Mouse (Mus musculus): ENCODE data around the gene Nmt2. TPM values are rescaled to one million over a fixed set of nuclear protein-coding genes. Genes with fewer than 3 reads are reported as not detected.
A peak's percentile ranks its signal among the peaks of the same experiment; 100 is the strongest.

Gene Nmt2
- polyA plus RNA-seq, 1 experiment from 2014 or later, result 38.3 TPM

GRCm38 (mm10) chr2:3281311-3281710 lies 2.7 kb upstream of the Nmt2 start:
- H3K9me3 ChIP-seq (ENCODE audit: control insufficient read depth, low read length), result no peaks in the 10 kb centered on the region
- 83% methylated on average over 4 of the region's 4 CpGs for WGBS
- H3K36me3 ChIP-seq (ENCODE audit: control insufficient read depth, insufficient read depth, low read length), result no peaks in the 10 kb centered on the region
- ATAC-seq, result no peak
- H3K4me1 ChIP-seq (ENCODE audit: control insufficient read depth, insufficient read depth, low read length), result peaks cover 8% of the 10 kb centered on the region
- no peak overlapping the region for H3K4me3 ChIP-seq (ENCODE audit: low read length)
- no peak overlapping the region for H3K4me2 ChIP-seq (ENCODE audit: low read depth, low read length)
- no peak overlapping the region for H3K27ac ChIP-seq (ENCODE audit: low read length)
- no peak overlapping the region for H3K9ac ChIP-seq (ENCODE audit: low read depth, low read length)
- no peaks in the 10 kb centered on the region for H3K27me3 ChIP-seq (replicated peaks; ENCODE audit: control insufficient read depth, insufficient read depth, low read length)

- peaks cover 8% of the 10 kb centered on the region for H3K4me1 ChIP-seq (ENCODE audit: control insufficient read depth, insufficient read depth, low read length)
- H3K9ac ChIP-seq (ENCODE audit: low read depth, low read length), result peak overlapping the region; percentile 70
- WGBS, result 9% methylated on average over 12 of the region's 12 CpGs
- H3K27me3 ChIP-seq (replicated peaks; ENCODE audit: control insufficient read depth, insufficient read depth, low read length), result no peaks in the 10 kb centered on the region
- H3K4me3 ChIP-seq (ENCODE audit: low read length), result peak overlapping the region; percentile 59
- peak overlapping the region; percentile 73 for H3K4me2 ChIP-seq (ENCODE audit: low read depth, low read length)
- ATAC-seq, result peak; percentile 5
- H3K36me3 ChIP-seq (ENCODE audit: control insufficient read depth, insufficient read depth, low read length), result no peaks in the 10 kb centered on the region
- no peaks in the 10 kb centered on the region for H3K9me3 ChIP-seq (ENCODE audit: control insufficient read depth, low read length)
- peak overlapping the region; percentile 81 for H3K27ac ChIP-seq (ENCODE audit: low read length)
Observed at GRCm38 (mm10) chr2:3282866-3283601, 978 bp upstream of the Nmt2 start.

GRCm38 (mm10) chr2:3284473-3285180 lies 615 bp downstream of the Nmt2 start:
- Histone ChIP-seq H3K4me1 (ENCODE audit: control insufficient read depth, insufficient read depth, low read length) (peaks cover 8% of the 10 kb centered on the region), H3K27ac (ENCODE audit: low read length) (peak overlapping the region; percentile 77), H3K27me3 (replicated peaks; ENCODE audit: control insufficient read depth, insufficient read depth, low read length) (no peaks in the 10 kb centered on the region), H3K4me2 (ENCODE audit: low read depth, low read length) (peak overlapping the region; percentile 65), H3K4me3 (ENCODE audit: low read length) (peak overlapping the region; percentile 94), H3K36me3 (ENCODE audit: control insufficient read depth, insufficient read depth, low read length) (no peaks in the 10 kb centered on the region), H3K9ac (ENCODE audit: low read depth, low read length) (peak overlapping the region; percentile 84), H3K9me3 (ENCODE audit: control insufficient read depth, low read length) (no peaks in the 10 kb centered on the region)
- under 1% methylated on average over 59 of the region's 60 CpGs for WGBS
- ATAC-seq, result peak; percentile 47

GRCm38 (mm10) chr2:3285181-3285530 lies 1.1 kb downstream of the Nmt2 start:
- no peak for ATAC-seq
- Histone ChIP-seq H3K4me3 (ENCODE audit: low read length) (peak overlapping the region; percentile 94), H3K27me3 (replicated peaks; ENCODE audit: control insufficient read depth, insufficient read depth, low read length) (no peaks in the 10 kb centered on the region), H3K4me1 (ENCODE audit: control insufficient read depth, insufficient read depth, low read length) (peaks cover 8% of the 10 kb centered on the region), H3K9ac (ENCODE audit: low read depth, low read length) (peak overlapping the region; percentile 84), H3K36me3 (ENCODE audit: control insufficient read depth, insufficient read depth, low read length) (no peaks in the 10 kb centered on the region), H3K27ac (ENCODE audit: low read length) (peak overlapping the region; percentile 77), H3K4me2 (ENCODE audit: low read depth, low read length) (peak overlapping the region; percentile 65), H3K9me3 (ENCODE audit: control insufficient read depth, low read length) (no peaks in the 10 kb centered on the region)
- WGBS, result 3% methylated on average over 6 of the region's 6 CpGs

- H3K9me3 ChIP-seq (ENCODE audit: control insufficient read depth, low read length), result no peaks in the 10 kb centered on the region
- no peak overlapping the region for H3K4me3 ChIP-seq (ENCODE audit: low read length)
- H3K9ac ChIP-seq (ENCODE audit: low read depth, low read length), result no peak overlapping the region
- WGBS, result 56% methylated on average over 3 of the region's 3 CpGs
- H3K27me3 ChIP-seq (replicated peaks; ENCODE audit: control insufficient read depth, insufficient read depth, low read length), result no peaks in the 10 kb centered on the region
- no peak overlapping the region for H3K4me2 ChIP-seq (ENCODE audit: low read depth, low read length)
- H3K27ac ChIP-seq (ENCODE audit: low read length), result no peak overlapping the region
- peaks cover 8% of the 10 kb centered on the region for H3K4me1 ChIP-seq (ENCODE audit: control insufficient read depth, insufficient read depth, low read length)
- ATAC-seq, result no peak
- H3K36me3 ChIP-seq (ENCODE audit: control insufficient read depth, insufficient read depth, low read length), result no peaks in the 10 kb centered on the region
Observed at GRCm38 (mm10) chr2:3285709-3286108, 1.7 kb downstream of the Nmt2 start.

GRCm38 (mm10) chr2:3286243-3286642 lies 2.2 kb downstream of the Nmt2 start:
- Histone ChIP-seq H3K4me3 (ENCODE audit: low read length) (no peak overlapping the region), H3K27me3 (replicated peaks; ENCODE audit: control insufficient read depth, insufficient read depth, low read length) (no peaks in the 10 kb centered on the region), H3K27ac (ENCODE audit: low read length) (no peak overlapping the region), H3K9me3 (ENCODE audit: control insufficient read depth, low read length) (no peaks in the 10 kb centered on the region), H3K9ac (ENCODE audit: low read depth, low read length) (no peak overlapping the region), H3K36me3 (ENCODE audit: control insufficient read depth, insufficient read depth, low read length) (no peaks in the 10 kb centered on the region), H3K4me2 (ENCODE audit: low read depth, low read length) (no peak overlapping the region), H3K4me1 (ENCODE audit: control insufficient read depth, insufficient read depth, low read length) (peaks cover 8% of the 10 kb centered on the region)
- ATAC-seq, result no peak
- WGBS, result 69% methylated on average over 2 of the region's 2 CpGs

GRCm38 (mm10) chr2:3289581-3289980 lies 5.6 kb downstream of the Nmt2 start:
- Histone ChIP-seq H3K27me3 (replicated peaks; ENCODE audit: control insufficient read depth, insufficient read depth, low read length) (no peaks in the 10 kb centered on the region), H3K4me1 (ENCODE audit: control insufficient read depth, insufficient read depth, low read length) (peaks cover 5% of the 10 kb centered on the region), H3K9ac (ENCODE audit: low read depth, low read length) (no peak overlapping the region), H3K9me3 (ENCODE audit: control insufficient read depth, low read length) (no peaks in the 10 kb centered on the region), H3K4me2 (ENCODE audit: low read depth, low read length) (no peak overlapping the region), H3K4me3 (ENCODE audit: low read length) (no peak overlapping the region), H3K36me3 (ENCODE audit: control insufficient read depth, insufficient read depth, low read length) (no peaks in the 10 kb centered on the region), H3K27ac (ENCODE audit: low read length) (no peak overlapping the region)
- 88% methylated on average over 1 of the region's 1 CpGs for WGBS
- ATAC-seq, result no peak

GRCm38 (mm10) chr2:3292170-3292569 lies 8.2 kb downstream of the Nmt2 start:
- no peak overlapping the region for H3K4me3 ChIP-seq (ENCODE audit: low read length)
- no peak for ATAC-seq
- no peaks in the 10 kb centered on the region for H3K36me3 ChIP-seq (ENCODE audit: control insufficient read depth, insufficient read depth, low read length)
- 67% methylated on average over 1 of the region's 1 CpGs for WGBS
- no peak overlapping the region for H3K4me2 ChIP-seq (ENCODE audit: low read depth, low read length)
- H3K27ac ChIP-seq (ENCODE audit: low read length), result no peak overlapping the region
- H3K9me3 ChIP-seq (ENCODE audit: control insufficient read depth, low read length), result no peaks in the 10 kb centered on the region
- no peaks in the 10 kb centered on the region; the same call in 1 of the 2 replicates for H3K4me1 ChIP-seq (ENCODE audit: control insufficient read depth, insufficient read depth, low read length)
- H3K9ac ChIP-seq (ENCODE audit: low read depth, low read length), result no peak overlapping the region
- no peaks in the 10 kb centered on the region for H3K27me3 ChIP-seq (replicated peaks; ENCODE audit: control insufficient read depth, insufficient read depth, low read length)

GRCm38 (mm10) chr2:3295826-3296225 lies 11.8 kb downstream of the Nmt2 start:
- Histone ChIP-seq H3K27me3 (replicated peaks; ENCODE audit: control insufficient read depth, insufficient read depth, low read length) (no peaks in the 10 kb centered on the region), H3K36me3 (ENCODE audit: control insufficient read depth, insufficient read depth, low read length) (no peaks in the 10 kb centered on the region), H3K9ac (ENCODE audit: low read depth, low read length) (no peak overlapping the region), H3K27ac (ENCODE audit: low read length) (no peak overlapping the region), H3K9me3 (ENCODE audit: control insufficient read depth, low read length) (no peaks in the 10 kb centered on the region), H3K4me1 (ENCODE audit: control insufficient read depth, insufficient read depth, low read length) (no peaks in the 10 kb centered on the region), H3K4me2 (ENCODE audit: low read depth, low read length) (no peak overlapping the region), H3K4me3 (ENCODE audit: low read length) (no peak overlapping the region)
- 83% methylated on average over 7 of the region's 7 CpGs for WGBS
- no peak for ATAC-seq
